Mouse (Mus musculus): ENCODE measurements around the gene Arhgap45. TPM values are rescaled to one million over a fixed set of nuclear protein-coding genes. Genes with fewer than 3 reads are reported as not detected.

Arhgap45 gene
- polyA plus RNA-seq, 1 experiment from 2014 or later, result 1.9 TPM

DNA sequence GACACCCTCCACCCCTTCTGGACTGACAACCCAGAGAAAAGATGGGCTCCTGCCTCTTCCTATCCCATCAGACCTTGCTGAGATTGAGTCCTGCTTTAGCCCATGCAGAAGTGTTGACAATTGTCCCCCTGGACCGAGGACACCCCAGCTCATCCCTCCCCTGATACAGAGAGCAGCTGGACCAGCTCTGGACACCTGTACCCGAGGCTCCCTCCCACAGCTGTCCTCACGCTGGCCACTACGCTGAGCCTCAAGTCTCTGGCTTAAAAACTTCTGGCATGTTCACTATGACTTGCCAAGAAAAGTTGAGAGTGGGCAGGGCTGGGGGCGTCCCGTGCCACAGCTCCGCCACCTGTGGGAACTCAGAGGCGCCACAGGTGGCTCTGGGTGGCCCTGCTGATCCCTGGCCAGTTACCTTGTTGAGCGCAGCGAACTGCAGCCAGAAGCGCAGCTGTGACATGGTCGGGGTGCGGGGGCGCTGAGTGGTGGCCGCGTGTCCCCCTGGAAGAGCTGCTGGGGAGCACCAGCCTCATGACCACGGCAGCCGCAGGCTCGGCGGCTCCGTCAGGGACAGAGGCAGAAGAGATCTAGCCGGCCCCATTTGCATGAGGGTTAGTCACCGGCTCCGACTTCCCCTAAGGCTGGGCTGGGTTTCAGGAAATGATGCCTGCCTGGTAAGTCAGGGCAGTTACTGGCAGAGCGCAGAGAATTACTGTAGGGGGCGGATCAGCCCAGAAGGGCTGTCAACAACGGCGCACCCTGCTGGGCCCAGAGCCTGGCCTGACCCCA is 58.6 kb downstream of the Arhgap45 start:
- Histone ChIP-seq H3K4me3 (no peak overlapping the region), H3K4me2 (no peak overlapping the region)

DNA sequence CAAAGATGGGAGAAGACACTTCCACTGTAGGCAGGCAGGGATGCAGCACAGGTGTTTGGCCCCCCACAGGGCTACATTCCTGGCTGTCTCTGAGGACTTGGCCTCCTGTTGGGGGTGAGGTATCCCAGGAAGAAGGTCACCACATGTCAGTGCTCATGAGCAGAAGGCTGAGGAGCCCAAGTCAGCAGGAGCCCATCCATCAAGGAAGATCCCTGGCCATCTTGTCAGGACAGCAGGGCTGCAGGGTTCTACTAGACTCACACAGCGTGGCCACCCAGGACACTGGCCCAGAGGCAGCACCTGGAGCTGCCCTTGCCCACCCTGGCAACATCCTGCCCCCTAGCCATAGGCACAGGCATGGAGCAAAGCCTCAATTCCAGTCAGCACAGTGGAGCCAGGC is 59.5 kb downstream of the Arhgap45 start:
- Histone ChIP-seq H3K4me3 (no peak overlapping the region), H3K4me1 (0 out of 2 replicates have a peak, but pooled peaks cover 2% of the 10 kb centered on the region), H3K9me3 (no peaks in the 10 kb centered on the region), H3K27me3 (replicated peaks) (no peaks in the 10 kb centered on the region), H3K36me3 (replicated peaks) (peaks cover 3% of the 10 kb centered on the region; the same call in 1 of the 2 replicates), H3K4me2 (no peak overlapping the region), H3K9ac (no peak overlapping the region), H3K27ac (no peak overlapping the region)
- ATAC-seq (replicated peaks), result no peak
- 36% methylated on average over 1 of the region's 1 CpGs for WGBS

More for the DNA sequence above, 58.6 kb downstream of the Arhgap45 start:
- ATAC-seq (replicated peaks), result no peak
- Histone ChIP-seq H3K27ac (no peak overlapping the region), H3K9me3 (no peaks in the 10 kb centered on the region), H3K36me3 (replicated peaks) (no peaks in the 10 kb centered on the region; the same call in 1 of the 2 replicates), H3K4me1 (0 out of 2 replicates have a peak, but pooled peaks cover 2% of the 10 kb centered on the region), H3K9ac (no peak overlapping the region), H3K27me3 (replicated peaks) (no peaks in the 10 kb centered on the region)
- WGBS, result 24% methylated on average over 28 of the region's 28 CpGs

DNA sequence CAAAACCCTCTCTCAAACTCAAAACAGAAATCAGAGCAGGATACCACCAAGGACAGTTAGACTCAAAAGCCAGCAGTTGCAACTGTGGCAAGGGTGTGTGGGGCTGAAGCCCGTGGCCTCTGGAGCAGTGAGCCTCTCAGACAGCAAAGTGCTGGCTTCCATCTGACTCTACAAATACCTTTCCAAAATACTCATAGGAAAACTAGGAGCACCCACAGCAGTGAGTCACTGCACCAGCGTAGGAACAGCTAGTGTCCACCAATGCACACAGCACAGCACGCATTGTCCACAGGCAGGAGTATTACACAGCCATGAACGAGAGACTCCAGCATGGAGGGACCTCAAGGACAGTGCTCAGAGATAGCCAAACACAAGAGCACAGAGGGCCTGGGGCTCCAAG is 59.9 kb downstream of the Arhgap45 start:
- peaks cover 3% of the 10 kb centered on the region; the same call in 1 of the 2 replicates for H3K36me3 ChIP-seq (replicated peaks)
- no peak overlapping the region for H3K4me3 ChIP-seq
- H3K27ac ChIP-seq, result no peak overlapping the region
- no peaks in the 10 kb centered on the region for H3K9me3 ChIP-seq
- ATAC-seq (replicated peaks), result no peak
- H3K4me2 ChIP-seq, result no peak overlapping the region
- H3K4me1 ChIP-seq, result 0 out of 2 replicates have a peak, but pooled peaks cover 2% of the 10 kb centered on the region
- no peak overlapping the region for H3K9ac ChIP-seq
- WGBS, result 95% methylated on average over 4 of the region's 4 CpGs
- H3K27me3 ChIP-seq (replicated peaks), result no peaks in the 10 kb centered on the region

DNA sequence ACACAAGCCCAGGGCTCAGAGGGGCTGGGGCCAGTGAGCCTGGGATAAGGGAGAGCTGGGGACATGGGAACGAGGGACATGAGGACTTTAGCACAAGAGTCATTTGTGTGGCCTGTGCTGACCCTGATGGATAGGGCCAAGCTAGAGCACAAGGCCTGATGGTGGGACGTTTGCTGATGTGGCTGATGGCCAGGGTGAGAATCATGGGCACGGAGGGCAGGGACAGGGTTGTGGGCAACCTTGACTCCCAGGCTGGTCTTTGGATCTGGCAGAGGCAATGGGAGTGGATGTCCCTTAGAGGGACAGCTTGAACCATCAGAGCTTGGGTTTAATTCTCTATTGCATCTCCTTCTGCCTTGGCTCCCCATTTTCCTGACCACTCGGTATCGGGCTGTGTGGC is 60.9 kb downstream of the Arhgap45 start:
- Histone ChIP-seq H3K27ac (no peak overlapping the region), H3K4me1 (no peaks in the 10 kb centered on the region), H3K4me2 (no peak overlapping the region), H3K27me3 (replicated peaks) (no peaks in the 10 kb centered on the region), H3K4me3 (no peak overlapping the region), H3K36me3 (replicated peaks) (peaks cover 3% of the 10 kb centered on the region; the same call in 1 of the 2 replicates), H3K9ac (no peak overlapping the region), H3K9me3 (no peaks in the 10 kb centered on the region)
- WGBS, result 90% methylated on average over 5 of the region's 5 CpGs
- ATAC-seq (replicated peaks), result no peak

DNA sequence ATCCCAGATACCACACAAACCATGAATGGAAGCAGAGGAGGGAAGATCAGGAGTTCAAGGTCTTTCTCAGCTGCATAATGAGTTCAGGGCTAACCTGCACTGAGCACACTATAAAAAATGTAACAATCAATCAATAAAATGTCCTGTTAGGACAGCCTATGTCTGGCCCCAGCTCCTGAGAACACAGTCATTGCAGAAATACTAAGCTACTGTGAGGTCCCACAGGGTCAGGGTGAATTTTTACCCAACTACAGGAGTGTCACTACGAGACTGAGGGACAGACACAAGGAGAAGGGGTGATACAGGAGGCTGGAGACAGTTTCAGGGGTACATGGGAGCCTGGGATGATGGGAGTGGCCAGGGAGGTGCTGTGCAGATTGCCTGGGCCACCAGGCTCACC is 61.9 kb downstream of the Arhgap45 start:
- Histone ChIP-seq H3K27ac (no peak overlapping the region), H3K36me3 (replicated peaks) (peaks cover 6% of the 10 kb centered on the region; the same call in 1 of the 2 replicates), H3K4me3 (no peak overlapping the region), H3K9me3 (no peaks in the 10 kb centered on the region), H3K9ac (no peak overlapping the region), H3K27me3 (replicated peaks) (no peaks in the 10 kb centered on the region), H3K4me1 (no peaks in the 10 kb centered on the region), H3K4me2 (no peak overlapping the region)
- WGBS, result 96% methylated on average over 1 of the region's 1 CpGs
- no peak for ATAC-seq (replicated peaks)

DNA sequence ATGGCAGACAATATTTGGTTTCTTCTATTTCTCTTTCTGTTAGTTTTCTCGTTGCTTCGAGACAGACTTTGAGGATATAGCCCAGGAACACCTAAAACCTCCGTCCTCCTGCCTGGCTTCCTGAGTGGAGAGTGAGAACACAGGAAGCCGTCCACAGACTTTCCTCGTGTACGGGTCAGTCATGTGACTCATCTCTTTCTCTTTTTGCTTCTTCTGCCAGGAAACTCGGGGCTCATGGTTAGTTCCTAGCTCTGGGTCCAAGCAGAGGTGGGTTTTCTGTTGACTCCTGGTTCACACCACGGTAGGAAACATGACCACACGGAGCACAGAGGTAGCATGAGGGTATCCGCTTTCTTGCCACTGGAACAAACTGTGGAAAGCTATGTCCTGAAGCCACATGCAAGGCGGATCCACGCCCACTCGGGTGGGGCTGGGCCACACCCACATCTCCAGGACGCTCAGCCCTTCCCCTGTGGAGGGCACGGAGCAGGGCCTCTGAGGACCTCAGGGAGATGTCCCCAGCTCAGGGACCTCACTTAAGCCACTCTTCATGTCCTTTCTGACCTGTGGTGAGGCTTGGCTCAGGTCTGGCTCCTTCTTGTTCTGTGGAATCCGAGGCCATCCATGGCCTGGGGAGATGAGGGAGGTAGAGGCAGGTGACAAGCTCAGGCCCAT is 64.1 kb downstream of the Arhgap45 start:
- no peak overlapping the region for H3K9ac ChIP-seq
- H3K4me2 ChIP-seq, result no peak overlapping the region
- H3K4me3 ChIP-seq, result no peak overlapping the region
- no peaks in the 10 kb centered on the region for H3K4me1 ChIP-seq
- no peak for ATAC-seq (replicated peaks)
- WGBS, result 84% methylated on average over 16 of the region's 16 CpGs
- H3K27me3 ChIP-seq (replicated peaks), result no peaks in the 10 kb centered on the region
- no peaks in the 10 kb centered on the region for H3K9me3 ChIP-seq
- H3K27ac ChIP-seq, result no peak overlapping the region
- H3K36me3 ChIP-seq (replicated peaks), result peaks cover 6% of the 10 kb centered on the region; the same call in 1 of the 2 replicates

Other genes starting within 250 kb of the Arhgap45 start
- 109 and 117 TPM in 2 replicates for gene Rnf126, start 249.7 kb upstream of the Arhgap45 start, polyA plus RNA-seq (2015; fragmentation: Nextera tagmentation; extraction: Ambion mirVana)
- 1.9 and 2.0 TPM in 2 replicates for gene Fstl3, start 239.4 kb upstream of the Arhgap45 start, polyA plus RNA-seq (2015; fragmentation: Nextera tagmentation; extraction: Ambion mirVana)
- gene Prss57, start 225.7 kb upstream of the Arhgap45 start, polyA plus RNA-seq (2015; fragmentation: Nextera tagmentation; extraction: Ambion mirVana), result 0.17 TPM in 1 of 2 replicates, not detected in the other
- gene Palm, start 223.1 kb upstream of the Arhgap45 start, polyA plus RNA-seq (2015; fragmentation: Nextera tagmentation; extraction: Ambion mirVana), result 337 and 348 TPM in 2 replicates
- gene Misp, start 195.7 kb upstream of the Arhgap45 start, polyA plus RNA-seq (2015; fragmentation: Nextera tagmentation; extraction: Ambion mirVana), result 0.23 and 0.85 TPM in 2 replicates
- gene Ptbp1, start 162.2 kb upstream of the Arhgap45 start, polyA plus RNA-seq (2015; fragmentation: Nextera tagmentation; extraction: Ambion mirVana), result 72.7 and 79.4 TPM in 2 replicates
- gene Prtn3, start 142.2 kb upstream of the Arhgap45 start, polyA plus RNA-seq (2015; fragmentation: Nextera tagmentation; extraction: Ambion mirVana), result 12.2 and 13.3 TPM in 2 replicates
- 496 and 503 TPM in 2 replicates for gene Plppr3, start 142.0 kb upstream of the Arhgap45 start, polyA plus RNA-seq (2015; fragmentation: Nextera tagmentation; extraction: Ambion mirVana)
- 1.2 TPM in 1 of 2 replicates, not detected in the other for gene Elane, start 130.4 kb upstream of the Arhgap45 start, polyA plus RNA-seq (2015; fragmentation: Nextera tagmentation; extraction: Ambion mirVana)
- gene Cfd, start 125.8 kb upstream of the Arhgap45 start, polyA plus RNA-seq (2015; fragmentation: Nextera tagmentation; extraction: Ambion mirVana), result not detected in 2 replicates
- 64.5 and 66.5 TPM in 2 replicates for gene Med16, start 107.7 kb upstream of the Arhgap45 start, polyA plus RNA-seq (2015; fragmentation: Nextera tagmentation; extraction: Ambion mirVana)
- not detected in 2 replicates for gene Gm26602, start 105.8 kb upstream of the Arhgap45 start, polyA plus RNA-seq (2015; fragmentation: Nextera tagmentation; extraction: Ambion mirVana)
- 3.1 and 3.3 TPM in 2 replicates for gene Kiss1r, start 99.7 kb upstream of the Arhgap45 start, polyA plus RNA-seq (2015; fragmentation: Nextera tagmentation; extraction: Ambion mirVana)
- gene R3hdm4, start 95.4 kb upstream of the Arhgap45 start, polyA plus RNA-seq (2015; fragmentation: Nextera tagmentation; extraction: Ambion mirVana), result 292 and 296 TPM in 2 replicates
- gene Arid3a, start 89.6 kb upstream of the Arhgap45 start, polyA plus RNA-seq (2015; fragmentation: Nextera tagmentation; extraction: Ambion mirVana), result 2.9 and 4.7 TPM in 2 replicates
- gene Wdr18, start 56.5 kb upstream of the Arhgap45 start, polyA plus RNA-seq (2015; fragmentation: Nextera tagmentation; extraction: Ambion mirVana), result 87.3 and 87.5 TPM in 2 replicates
- gene Grin3b, start 45.9 kb upstream of the Arhgap45 start, polyA plus RNA-seq (2015; fragmentation: Nextera tagmentation; extraction: Ambion mirVana), result 0.34 and 0.66 TPM in 2 replicates
- gene Tmem259, start 32.3 kb upstream of the Arhgap45 start, polyA plus RNA-seq (2015; fragmentation: Nextera tagmentation; extraction: Ambion mirVana), result 24.3 and 28.3 TPM in 2 replicates
- 28.6 and 34.4 TPM in 2 replicates for gene Cnn2, start 28.1 kb upstream of the Arhgap45 start, polyA plus RNA-seq (2015; fragmentation: Nextera tagmentation; extraction: Ambion mirVana)
- gene Abca7, start 20.2 kb upstream of the Arhgap45 start, polyA plus RNA-seq (2015; fragmentation: Nextera tagmentation; extraction: Ambion mirVana), result 4.4 and 4.8 TPM in 2 replicates
- 132 and 148 TPM in 2 replicates for gene Polr2e, start 23.1 kb downstream of the Arhgap45 start, polyA plus RNA-seq (2015; fragmentation: Nextera tagmentation; extraction: Ambion mirVana)
- gene Gpx4, start 30.5 kb downstream of the Arhgap45 start, polyA plus RNA-seq (2015; fragmentation: Nextera tagmentation; extraction: Ambion mirVana), result 522 and 546 TPM in 2 replicates
- gene Sbno2, start 88.9 kb downstream of the Arhgap45 start, polyA plus RNA-seq (2015; fragmentation: Nextera tagmentation; extraction: Ambion mirVana), result 13.8 and 16.8 TPM in 2 replicates
- gene Stk11, start 99.2 kb downstream of the Arhgap45 start, polyA plus RNA-seq (2015; fragmentation: Nextera tagmentation; extraction: Ambion mirVana), result 19.6 and 20.5 TPM in 2 replicates
- gene Atp5d, start 122.0 kb downstream of the Arhgap45 start, polyA plus RNA-seq (2015; fragmentation: Nextera tagmentation; extraction: Ambion mirVana), result 444 and 468 TPM in 2 replicates
- 65.7 and 66.9 TPM in 2 replicates for gene Cbarp, start 124.2 kb downstream of the Arhgap45 start, polyA plus RNA-seq (2015; fragmentation: Nextera tagmentation; extraction: Ambion mirVana)
- gene Midn, start 131.6 kb downstream of the Arhgap45 start, polyA plus RNA-seq (2015; fragmentation: Nextera tagmentation; extraction: Ambion mirVana), result 29.5 and 29.9 TPM in 2 replicates
- gene Cirbp, start 149.3 kb downstream of the Arhgap45 start, polyA plus RNA-seq (2015; fragmentation: Nextera tagmentation; extraction: Ambion mirVana), result 364 and 392 TPM in 2 replicates
- gene 1600002K03Rik, start 156.3 kb downstream of the Arhgap45 start, polyA plus RNA-seq (2015; fragmentation: Nextera tagmentation; extraction: Ambion mirVana), result 13.3 and 14.7 TPM in 2 replicates
- 53.4 and 54.6 TPM in 2 replicates for gene Efna2, start 162.8 kb downstream of the Arhgap45 start, polyA plus RNA-seq (2015; fragmentation: Nextera tagmentation; extraction: Ambion mirVana)
- gene Mum1, start 209.8 kb downstream of the Arhgap45 start, polyA plus RNA-seq (2015; fragmentation: Nextera tagmentation; extraction: Ambion mirVana), result 56.4 and 59.5 TPM in 2 replicates
- gene Ndufs7, start 232.5 kb downstream of the Arhgap45 start, polyA plus RNA-seq (2015; fragmentation: Nextera tagmentation; extraction: Ambion mirVana), result 290 and 305 TPM in 2 replicates
- gene Gamt, start 244.4 kb downstream of the Arhgap45 start, polyA plus RNA-seq (2015; fragmentation: Nextera tagmentation; extraction: Ambion mirVana), result 16.8 and 18.9 TPM in 2 replicates
- 60.5 and 60.8 TPM in 2 replicates for gene Dazap1, start 244.8 kb downstream of the Arhgap45 start, polyA plus RNA-seq (2015; fragmentation: Nextera tagmentation; extraction: Ambion mirVana)